In genomic region chr2:30651831-30652230, GRCm38 (mm10) we compare ENCODE assay signal across 9 mouse cellular contexts. TPM values are rescaled to one million over a fixed set of nuclear protein-coding genes. Genes with fewer than 3 reads are reported as not detected.
DNase-seq lines count a peak whose midpoint lies in the region; ATAC-seq and TF ChIP-seq lines count a peak whose summit lies in the region.
"Had no signal": no experiment of that assay in that cellular context is flagged by ENCODE, and none has a peak within 500 bp of the region (broad histone marks: within the 10 kb centered on the region; RNA-seq: fewer than 3 reads in every experiment).

No protein-coding gene starts in this region.

- no peak overlapping the region for H3K9ac ChIP-seq in lung, embryonic 15.5 days
- no peak overlapping the region for H3K9ac ChIP-seq in lung, postnatal 0 days (replicated peaks; ENCODE audit: low read depth)
- H3K9ac ChIP-seq in limb, embryonic 13.5 days: no peak overlapping the region
- no peak overlapping the region for H3K9ac ChIP-seq in stomach, postnatal 0 days (ENCODE audit: low read length)

- TF ChIP-seq EP300 in lung, postnatal 0 days (IDR thresholded peaks at IDR 0.05): no peak
- TF ChIP-seq EP300 in stomach, postnatal 0 days (optimal IDR thresholded peaks at IDR 0.05): no peak

- no peaks in the 10 kb centered on the region for H3K36me3 ChIP-seq in lung, embryonic 15.5 days
- H3K36me3 ChIP-seq in lung, postnatal 0 days (ENCODE audit: insufficient read depth, low read length): no peaks in the 10 kb centered on the region
- H3K36me3 ChIP-seq in limb, embryonic 13.5 days: no peaks in the 10 kb centered on the region
- H3K36me3 ChIP-seq in stomach, postnatal 0 days (ENCODE audit: control insufficient read depth, insufficient read depth, low read length): no peaks in the 10 kb centered on the region

- no peaks in the 10 kb centered on the region for H3K9me3 ChIP-seq in lung, embryonic 15.5 days
- no peaks in the 10 kb centered on the region for H3K9me3 ChIP-seq in lung, postnatal 0 days (ENCODE audit: low read length)
- 0 out of 2 replicates have a peak, but pooled peaks cover 4% of the 10 kb centered on the region for H3K9me3 ChIP-seq in limb, embryonic 13.5 days
- no peaks in the 10 kb centered on the region for H3K9me3 ChIP-seq in stomach, postnatal 0 days (ENCODE audit: control insufficient read depth, low read length)

- TF ChIP-seq CTCF in lung, postnatal 0 days (IDR thresholded peaks at IDR 0.05): no peak
- TF ChIP-seq CTCF in stomach, postnatal 0 days (IDR thresholded peaks at IDR 0.05; ENCODE audit: low read depth): no peak

- no peaks in the 10 kb centered on the region for H3K27me3 ChIP-seq in lung, embryonic 15.5 days
- no peaks in the 10 kb centered on the region for H3K27me3 ChIP-seq in lung, postnatal 0 days (replicated peaks; ENCODE audit: insufficient read depth, low read length)
- no peaks in the 10 kb centered on the region for H3K27me3 ChIP-seq in limb, embryonic 13.5 days
- no peaks in the 10 kb centered on the region for H3K27me3 ChIP-seq in stomach, postnatal 0 days (ENCODE audit: control insufficient read depth, insufficient read depth, low read length)

- H3K4me1 ChIP-seq in lung, embryonic 15.5 days: peaks cover 48% of the 10 kb centered on the region
- peaks cover 6% of the 10 kb centered on the region for H3K4me1 ChIP-seq in lung, postnatal 0 days (ENCODE audit: insufficient read depth, low read depth, low read length)
- peaks cover 68% of the 10 kb centered on the region for H3K4me1 ChIP-seq in limb, embryonic 13.5 days
- H3K4me1 ChIP-seq in stomach, postnatal 0 days (replicated peaks; ENCODE audit: control insufficient read depth, insufficient read depth): peaks cover 6% of the 10 kb centered on the region; the same call in 1 of the 2 replicates

- WGBS in lung, embryonic 15.5 days: 73% methylated on average over 1 of the region's 1 CpGs
- 100% methylated on average over 1 of the region's 1 CpGs for WGBS in lung, postnatal 0 days
- 100% methylated on average over 1 of the region's 1 CpGs for WGBS in limb, embryonic 13.5 days
- WGBS in stomach, postnatal 0 days: 73% methylated on average over 1 of the region's 1 CpGs

- H3K4me2 ChIP-seq in lung, embryonic 15.5 days: no peak overlapping the region
- no peak overlapping the region for H3K4me2 ChIP-seq in lung, postnatal 0 days (replicated peaks; ENCODE audit: low read depth, low read length)
- no peak overlapping the region for H3K4me2 ChIP-seq in limb, embryonic 13.5 days (replicated peaks)
- H3K4me2 ChIP-seq in stomach, postnatal 0 days (replicated peaks; ENCODE audit: low read depth): no peak overlapping the region

- ATAC-seq in lung, embryonic 15.5 days (ENCODE audit: borderline replicate concordance, extremely low read depth, low FRiP score, low TSS enrichment): no peak
- ATAC-seq in lung, postnatal 0 days: no peak
- ATAC-seq in limb, embryonic 13.5 days (ENCODE audit: low FRiP score, low read depth): no peak
- no peak for ATAC-seq in stomach, postnatal 0 days (ENCODE audit: low FRiP score, low TSS enrichment)

- H3K27ac ChIP-seq in lung, embryonic 15.5 days: peak overlapping the region; percentile 97
- H3K27ac ChIP-seq in lung, postnatal 0 days (ENCODE audit: low read length): no peak overlapping the region
- H3K27ac ChIP-seq in limb, embryonic 13.5 days: peak overlapping the region; percentile 97
- peak overlapping the region; percentile 58; the same call in 1 of the 2 replicates for H3K27ac ChIP-seq in stomach, postnatal 0 days (replicated peaks)
- H3K27ac ChIP-seq: macrophage had no signal

- H3K4me3 ChIP-seq in lung, embryonic 15.5 days: no peak overlapping the region
- H3K4me3 ChIP-seq in lung, postnatal 0 days (ENCODE audit: low read depth, low read length): no peak overlapping the region
- no peak overlapping the region for H3K4me3 ChIP-seq in limb, embryonic 13.5 days
- H3K4me3 ChIP-seq in stomach, postnatal 0 days (ENCODE audit: low read depth, low read length): no peak overlapping the region

- DNase-seq in embryo, embryonic 10.5 days (ENCODE audit: low spot score): peak; percentile 14
- DNase-seq in embryo, embryonic 11 days: no peak
- no peak for DNase-seq in lung, postnatal 0 days (ENCODE audit: low spot score)
- no peak for DNase-seq in stomach, postnatal 0 days (ENCODE audit: low spot score)
- DNase-seq in testis, postnatal 14 days (ENCODE audit: low spot score): no peak
- no peak for DNase-seq in adrenal gland, postnatal 36 days

RNA-seq across cellular contexts. Expression of gene Cstad, which starts 57.0 kb away (rescaled TPM):
- polyA plus RNA-seq in lung, embryonic 15.5 days (2015; fragmentation: Nextera tagmentation; extraction: Ambion mirVana): 0.68 and 1.0 TPM in 2 replicates
- polyA plus RNA-seq in lung, postnatal 0 days (2015; fragmentation: Nextera tagmentation; extraction: Ambion mirVana): 1.9 and 2.3 TPM in 2 replicates
- 1.6 and 1.9 TPM in 2 replicates for polyA plus RNA-seq in limb, embryonic 13.5 days (2015; fragmentation: Nextera tagmentation; extraction: Ambion mirVana)
- polyA plus RNA-seq in stomach, postnatal 0 days (2015; fragmentation: Nextera tagmentation; extraction: Ambion mirVana): 0.57 and 0.63 TPM in 2 replicates
- 1 to 10 TPM in 1 of 2 experiments, under 1 TPM in 1; 0.40 to 2.1 TPM for total RNA-seq in adrenal gland, postnatal 36 days (2021)
